Mouse (Mus musculus) layer of hippocampus, adult 9-10 months (tissue): ENCODE results near the gene Gm17409.

Source experiments
- DNase-seq: peaks from one replicate; pipeline ENCODE4 v3.0.0; 2022; ENCODE audit warnings: low spot score

Gm17409 gene

GRCm38 (mm10) chr2:58469816-58470215 lies at the start of gene Gm17409:
Gene Gm17409 (plus strand): TSS chr2:58470116.
- no peak for DNase-seq

- DNase-seq = no peak
Observed at GRCm38 (mm10) chr2:58423319-58423718, 46.6 kb upstream of the Gm17409 start.

GRCm38 (mm10) chr2:58425436-58426004 lies 44.4 kb upstream of the Gm17409 start:
- DNase-seq = no peak

GRCm38 (mm10) chr2:58432211-58432610 lies 37.7 kb upstream of the Gm17409 start:
- peak; percentile 27 for DNase-seq

- no peak for DNase-seq
Observed at GRCm38 (mm10) chr2:58433317-58433716, 36.6 kb upstream of the Gm17409 start.

GRCm38 (mm10) chr2:58434438-58434837 lies 35.5 kb upstream of the Gm17409 start:
- DNase-seq = no peak

GRCm38 (mm10) chr2:58435507-58435906 lies 34.4 kb upstream of the Gm17409 start:
- DNase-seq = no peak

GRCm38 (mm10) chr2:58436911-58437310 lies 33.0 kb upstream of the Gm17409 start:
- no peak for DNase-seq

- no peak for DNase-seq
Observed at GRCm38 (mm10) chr2:58443163-58443562, 26.8 kb upstream of the Gm17409 start.

- DNase-seq = no peak
Observed at GRCm38 (mm10) chr2:58447001-58447400, 22.9 kb upstream of the Gm17409 start.

GRCm38 (mm10) chr2:58454095-58454865 lies 15.6 kb upstream of the Gm17409 start:
- DNase-seq = no peak

GRCm38 (mm10) chr2:58456843-58457487 lies 13.0 kb upstream of the Gm17409 start:
- no peak for DNase-seq

GRCm38 (mm10) chr2:58457488-58457865 lies 12.4 kb upstream of the Gm17409 start:
- DNase-seq = no peak

- no peak for DNase-seq
Observed at GRCm38 (mm10) chr2:58458820-58459371, 11.0 kb upstream of the Gm17409 start.

GRCm38 (mm10) chr2:58470290-58470689 lies 374 bp downstream of the Gm17409 start:
- DNase-seq = no peak

- DNase-seq = no peak
Observed at GRCm38 (mm10) chr2:58475578-58475977, 5.7 kb downstream of the Gm17409 start.

- DNase-seq = peak; percentile 90
Observed at GRCm38 (mm10) chr2:58476956-58477715, 7.2 kb downstream of the Gm17409 start.

GRCm38 (mm10) chr2:58478144-58478543 lies 8.2 kb downstream of the Gm17409 start:
- DNase-seq = no peak

GRCm38 (mm10) chr2:58479536-58479935 lies 9.6 kb downstream of the Gm17409 start:
- DNase-seq = no peak

- DNase-seq = no peak
Observed at GRCm38 (mm10) chr2:58480764-58481163, 10.8 kb downstream of the Gm17409 start.

- no peak for DNase-seq
Observed at GRCm38 (mm10) chr2:58481450-58482100, 11.7 kb downstream of the Gm17409 start.
